Mouse (Mus musculus) mesoderm, embryonic 11.5 days (tissue): ENCODE measurements at regions not wholly inside any gene's neighbourhood (a gene's known extent, or its start where the extent isn't known, plus 50 kb on each side); places are given as distances from the start of the nearest gene placed in this dataset.

Experiments used
- DNase-seq: peaks from one replicate; pipeline ENCODE4 v3.0.0-alpha.2; 2012; ENCODE audit warnings: low read depth, low spot score

GRCm38 (mm10) chr17:84888525-84888924, 68.0 kb upstream of the Ppm1b start:
- DNase-seq, result no peak

DNA sequence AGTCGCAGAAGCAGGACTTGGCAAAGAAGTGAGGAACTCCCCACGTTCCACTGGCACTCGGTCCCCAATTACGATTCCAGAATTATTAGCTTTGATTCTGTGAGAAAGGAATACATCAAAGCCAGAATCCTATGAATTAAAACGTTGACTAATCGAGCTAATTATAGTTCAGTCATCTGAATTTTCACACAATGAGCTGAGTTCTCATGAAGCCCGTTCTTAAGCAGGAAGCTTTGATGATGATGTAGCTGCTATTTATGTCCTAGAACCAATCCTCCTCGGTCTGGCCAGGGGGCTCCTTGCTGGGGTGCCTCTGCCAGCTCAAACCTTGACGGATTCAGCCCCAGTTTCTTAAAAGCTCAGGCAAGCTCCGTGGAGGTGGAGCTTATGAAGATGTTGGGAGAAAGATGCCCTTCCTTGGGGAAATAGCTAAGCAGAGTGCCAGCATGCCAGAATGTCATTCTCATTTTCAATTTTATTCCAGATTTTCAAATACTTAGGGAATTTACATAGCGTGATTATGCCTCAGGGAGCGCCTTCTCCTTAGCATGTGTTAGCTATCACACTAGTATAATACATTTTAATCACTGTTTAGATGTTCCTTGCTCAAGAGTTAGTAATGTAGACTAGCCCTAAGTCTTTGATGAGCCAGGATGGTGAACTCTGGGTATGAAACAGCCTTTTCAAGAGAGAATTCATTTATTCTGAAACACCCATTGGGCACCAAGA, 65.5 kb upstream of the Ppm1b start:
- no peak for DNase-seq

- DNase-seq, result no peak
These were observed 63.1 kb upstream of the Ppm1b start for GRCm38 (mm10) chr17:84893273-84894033.

DNA sequence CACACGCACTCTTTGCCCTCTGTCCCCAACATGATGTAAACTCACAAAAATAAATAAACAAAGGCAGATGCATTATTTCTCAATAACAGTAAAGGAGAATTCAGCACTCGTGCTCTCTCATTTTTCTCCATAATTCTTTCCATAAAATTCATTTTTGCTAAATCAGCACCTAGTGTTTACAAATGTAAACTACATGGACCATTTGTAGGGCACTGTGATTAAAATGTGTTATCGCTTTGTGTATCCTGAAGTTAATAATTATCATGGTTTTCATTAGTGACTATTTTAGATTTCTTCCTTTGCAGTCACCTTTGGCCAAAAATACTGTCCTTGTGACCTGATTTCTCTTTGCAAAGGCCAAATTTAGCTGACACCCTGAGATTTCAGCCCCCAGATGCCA, 61.0 kb upstream of the Ppm1b start:
- no peak for DNase-seq

DNA sequence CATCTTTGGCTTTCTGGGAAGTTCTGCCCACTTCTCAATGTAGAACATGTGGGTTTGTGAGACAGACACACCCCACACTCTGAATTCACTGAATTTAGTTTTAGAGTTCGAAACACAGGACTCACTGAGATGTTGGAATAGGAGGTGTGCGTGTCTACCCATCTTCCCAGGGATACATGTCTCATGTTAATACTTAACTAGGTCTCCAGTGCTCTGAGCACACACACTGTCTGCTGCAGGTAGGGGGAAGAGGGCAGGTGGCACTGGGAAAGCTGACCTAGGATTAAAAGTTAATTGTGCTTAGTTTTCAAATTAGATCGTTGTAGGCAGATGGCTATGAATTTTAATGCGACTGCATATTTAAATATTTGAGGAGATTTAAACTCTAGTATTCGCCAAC, 60.0 kb upstream of the Ppm1b start:
- no peak for DNase-seq

DNA sequence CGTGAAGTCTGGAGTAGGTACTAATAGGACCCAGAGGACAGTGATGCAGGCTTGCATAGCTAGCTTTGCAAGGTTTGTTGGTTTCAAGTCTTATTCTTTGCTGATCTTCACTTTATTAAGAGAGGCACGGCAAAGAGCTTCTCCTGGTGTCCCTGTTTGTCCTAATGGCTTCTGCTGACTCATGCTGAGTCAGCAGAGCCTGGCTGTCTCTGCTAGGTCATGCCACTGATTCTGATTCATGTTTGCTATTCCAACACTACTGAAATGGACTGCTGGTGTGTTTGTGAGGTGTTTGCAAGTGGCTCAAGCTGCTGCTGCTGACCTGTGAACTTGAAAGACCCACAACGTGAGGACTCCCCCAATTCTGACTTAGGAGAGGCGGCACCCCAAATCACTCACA, 58.1 kb upstream of the Ppm1b start:
- no peak for DNase-seq

- DNase-seq, result no peak
These were observed 52.8 kb upstream of the Ppm1b start for GRCm38 (mm10) chr17:84903625-84904337.
